Mouse (Mus musculus): ENCODE data around the gene Tmem63b.

GRCm38 (mm10) chr17:45735382-45736310, 48.9 kb upstream of the Tmem63b start:
- TF ChIP-seq CTCF (IDR thresholded peaks at IDR 0.05; ENCODE audit: borderline replicate concordance, extremely low read depth, insufficient read depth, insufficient read length) (peak; percentile 93), POLR2A (IDR thresholded peaks at IDR 0.05; ENCODE audit: borderline replicate concordance, extremely low read depth, insufficient read depth, insufficient read length, poor library complexity, severe bottlenecking) (no peak)
